ENCODE assay signal across 8 mouse cellular contexts in the genomic region with DNA sequence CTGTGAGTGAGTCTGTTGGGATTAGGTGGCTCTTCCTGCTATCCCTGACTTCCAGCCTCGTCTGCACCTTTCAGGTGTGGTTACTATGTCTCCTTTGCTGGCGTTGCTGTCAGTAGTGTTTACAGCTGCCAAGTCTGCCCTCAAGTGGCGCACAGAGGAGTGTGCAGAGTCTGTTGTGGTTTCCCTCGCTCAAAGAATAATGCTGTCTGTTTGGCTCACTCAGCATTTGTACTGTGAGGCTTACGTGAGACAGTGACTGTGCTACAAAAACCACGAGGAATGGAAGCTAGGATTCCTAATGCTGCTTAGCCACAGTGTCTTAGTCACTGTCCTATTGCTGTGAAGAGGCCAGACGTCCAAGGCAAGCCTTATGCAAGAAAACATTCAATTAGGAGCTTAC. TPM values are rescaled to one million over a fixed set of nuclear protein-coding genes. Genes with fewer than 3 reads are reported as not detected.
DNase-seq lines count a peak whose midpoint lies in the region; ATAC-seq and TF ChIP-seq lines count a peak whose summit lies in the region.

No protein-coding gene starts in this region.

- H3K36me3 ChIP-seq in heart, postnatal 0 days (replicated peaks; ENCODE audit: control insufficient read depth, insufficient read depth, low read length): peaks cover 13% of the 10 kb centered on the region; the same call in 1 of the 2 replicates
- peaks cover 89% of the 10 kb centered on the region for H3K36me3 ChIP-seq in limb, embryonic 10.5 days

- H3K9me3 ChIP-seq in heart, postnatal 0 days (replicated peaks; ENCODE audit: control insufficient read depth, low read length): no peaks in the 10 kb centered on the region
- no peaks in the 10 kb centered on the region for H3K9me3 ChIP-seq in limb, embryonic 10.5 days (replicated peaks)

- no peak for TF ChIP-seq POLR2A in lung, adult 2 months (IDR thresholded peaks at IDR 0.05; ENCODE audit: borderline replicate concordance, extremely low read depth, low read depth, low read length)

- no peak for TF ChIP-seq EP300 in heart, postnatal 0 days (IDR thresholded peaks at IDR 0.05; ENCODE audit: low read depth)

- peaks cover 22% of the 10 kb centered on the region for H3K4me1 ChIP-seq in heart, postnatal 0 days (ENCODE audit: control insufficient read depth, insufficient read depth)
- no peaks in the 10 kb centered on the region for H3K4me1 ChIP-seq in lung, adult 2 months (ENCODE audit: control insufficient read depth, insufficient read depth, low read length)
- peaks cover 12% of the 10 kb centered on the region for H3K4me1 ChIP-seq in limb, embryonic 10.5 days

- TF ChIP-seq CTCF in heart, postnatal 0 days (IDR thresholded peaks at IDR 0.05; ENCODE audit: low read depth): peak; percentile 57
- TF ChIP-seq CTCF in lung, adult 2 months (IDR thresholded peaks at IDR 0.05; ENCODE audit: insufficient read depth, low read length): peak; percentile 56

- no peak overlapping the region for H3K4me2 ChIP-seq in heart, postnatal 0 days (ENCODE audit: low read depth, low read length)

- DNase-seq in heart, postnatal 0 days (ENCODE audit: low spot score): peak; percentile 26
- no peak for DNase-seq in heart, adult 8-10 months (ENCODE audit: low spot score)
- peak; percentile 71 for DNase-seq in 3T3-L1 (ENCODE audit: low read depth, low spot score)
- DNase-seq in T-cell, adult 2 months (ENCODE audit: low spot score): peak; percentile 56
- DNase-seq in lung, adult 2 months: no peak
- no peak for DNase-seq in limb, embryonic 10.5 days (ENCODE audit: low spot score)
- DNase-seq in gastrocnemius, postnatal 10 days: no peak
- DNase-seq in ovary, postnatal 36 days (ENCODE audit: low spot score): no peak

- 61% methylated on average over 7 of the region's 7 CpGs for WGBS in heart, postnatal 0 days
- 58% methylated on average over 7 of the region's 7 CpGs for WGBS in lung, adult 2 months
- 84% methylated on average over 7 of the region's 7 CpGs for WGBS in limb, embryonic 10.5 days

- H3K4me3 ChIP-seq in heart, postnatal 0 days (ENCODE audit: low read depth, low read length): no peak overlapping the region
- no peak overlapping the region for H3K4me3 ChIP-seq in lung, adult 2 months (replicated peaks; ENCODE audit: extremely low read depth, low read depth, low read length)
- H3K4me3 ChIP-seq in limb, embryonic 10.5 days: no peak overlapping the region

- peak; percentile 63; the same call in 1 of the 2 replicates for ATAC-seq in heart, postnatal 0 days (ENCODE audit: insufficient read depth, low read depth)

- H3K27ac ChIP-seq in heart, postnatal 0 days (ENCODE audit: low read depth): no peak overlapping the region
- no peak overlapping the region for H3K27ac ChIP-seq in limb, embryonic 10.5 days

- no peak overlapping the region for H3K9ac ChIP-seq in heart, postnatal 0 days (replicated peaks; ENCODE audit: low read depth, low read length)

- H3K27me3 ChIP-seq in heart, postnatal 0 days (ENCODE audit: control insufficient read depth, insufficient read depth, low read length): no peaks in the 10 kb centered on the region
- H3K27me3 ChIP-seq in limb, embryonic 10.5 days (ENCODE audit: low read depth, poor library complexity, severe bottlenecking): no peaks in the 10 kb centered on the region

RNA-seq across cellular contexts. Expression of a gene that starts 7.1 kb away (rescaled TPM):
- total RNA-seq in heart, postnatal 0 days (2014; rRNA removed; ENCODE audit: low replicate concordance): 2.4 and 6.0 TPM in 2 replicates
- polyA plus RNA-seq in heart, postnatal 0 days (2015; fragmentation: Nextera tagmentation; extraction: Ambion mirVana): 3.0 and 4.0 TPM in 2 replicates
- under 1 TPM; 0.08 to 0.37 (median 0.14) TPM for total RNA-seq in heart, adult 8-10 months (2022)
- polyA plus RNA-seq in lung, adult 2 months (2012; rRNA removed): 0.41 and 0.70 TPM in 2 replicates
- 25.5 and 25.7 TPM in 2 replicates for polyA plus RNA-seq in limb, embryonic 10.5 days (2016; fragmentation: Nextera tagmentation; extraction: Ambion mirVana)
- 1 to 10 TPM; 1.7 to 2.0 TPM for total RNA-seq in gastrocnemius, postnatal 10 days (2021)

RNA-seq across cellular contexts. Expression of a gene that starts 29.2 kb away (rescaled TPM):
- total RNA-seq in heart, postnatal 0 days (2014; rRNA removed; ENCODE audit: low replicate concordance): 2.0 and 4.3 TPM in 2 replicates
- polyA plus RNA-seq in heart, postnatal 0 days (2015; fragmentation: Nextera tagmentation; extraction: Ambion mirVana): 1.6 and 1.7 TPM in 2 replicates
- 10 to 100 TPM; 14.2 to 19.7 (median 16.6) TPM for total RNA-seq in heart, adult 8-10 months (2022)
- 3.2 and 5.5 TPM in 2 replicates for polyA plus RNA-seq in lung, adult 2 months (2012; rRNA removed)
- polyA plus RNA-seq in limb, embryonic 10.5 days (2016; fragmentation: Nextera tagmentation; extraction: Ambion mirVana): 0.20 and 0.24 TPM in 2 replicates
- 1 to 10 TPM; 6.0 to 7.2 TPM for total RNA-seq in gastrocnemius, postnatal 10 days (2021)

RNA-seq across cellular contexts. Expression of a gene that starts 40.6 kb away (rescaled TPM):
- total RNA-seq in heart, postnatal 0 days (2014; rRNA removed; ENCODE audit: low replicate concordance): 0.58 TPM in 1 of 2 replicates, not detected in the other
- 0.04 and 0.12 TPM in 2 replicates for polyA plus RNA-seq in heart, postnatal 0 days (2015; fragmentation: Nextera tagmentation; extraction: Ambion mirVana)
- total RNA-seq in heart, adult 8-10 months (2022): under 1 TPM in 2 of 4 experiments, not detected in 2; 0.22 to 0.38 TPM
- 3.8 and 4.3 TPM in 2 replicates for polyA plus RNA-seq in lung, adult 2 months (2012; rRNA removed)
- 0.48 and 0.58 TPM in 2 replicates for polyA plus RNA-seq in limb, embryonic 10.5 days (2016; fragmentation: Nextera tagmentation; extraction: Ambion mirVana)
- under 1 TPM; 0.05 to 0.20 TPM for total RNA-seq in gastrocnemius, postnatal 10 days (2021)

RNA-seq across cellular contexts. Expression of a gene that starts 45.8 kb away (rescaled TPM):
- 122 and 178 TPM in 2 replicates for total RNA-seq in heart, postnatal 0 days (2014; rRNA removed; ENCODE audit: low replicate concordance)
- 123 and 132 TPM in 2 replicates for polyA plus RNA-seq in heart, postnatal 0 days (2015; fragmentation: Nextera tagmentation; extraction: Ambion mirVana)
- total RNA-seq in heart, adult 8-10 months (2022): 10 to 100 TPM; 80.9 to 93.8 (median 89.9) TPM
- 47.9 and 55.4 TPM in 2 replicates for polyA plus RNA-seq in lung, adult 2 months (2012; rRNA removed)
- polyA plus RNA-seq in limb, embryonic 10.5 days (2016; fragmentation: Nextera tagmentation; extraction: Ambion mirVana): 114 and 133 TPM in 2 replicates
- 10 to 100 TPM; 70.7 to 81.6 TPM for total RNA-seq in gastrocnemius, postnatal 10 days (2021)

RNA-seq across cellular contexts. Expression of a gene that starts 45.9 kb away (rescaled TPM):
- total RNA-seq in heart, postnatal 0 days (2014; rRNA removed; ENCODE audit: low replicate concordance): 103 and 144 TPM in 2 replicates
- 217 and 224 TPM in 2 replicates for polyA plus RNA-seq in heart, postnatal 0 days (2015; fragmentation: Nextera tagmentation; extraction: Ambion mirVana)
- total RNA-seq in heart, adult 8-10 months (2022): 10 to 100 TPM; 36.7 to 52.6 (median 46.8) TPM
- polyA plus RNA-seq in lung, adult 2 months (2012; rRNA removed): 109 and 123 TPM in 2 replicates
- polyA plus RNA-seq in limb, embryonic 10.5 days (2016; fragmentation: Nextera tagmentation; extraction: Ambion mirVana): 190 and 226 TPM in 2 replicates
- total RNA-seq in gastrocnemius, postnatal 10 days (2021): 10 to 100 TPM; 30.2 to 32.3 TPM

Comparison
In these comparisons a context has a peak if more than half of its experiments do, and no peak if none do; other contexts are left out.
1. DNase-seq: peak in heart, postnatal 0 days (single experiment), 3T3-L1 (single experiment) and T-cell, adult 2 months (single experiment); none in heart, adult 8-10 months (single experiment), lung, adult 2 months (single experiment), limb, embryonic 10.5 days (single experiment), gastrocnemius, postnatal 10 days (single experiment) and ovary, postnatal 36 days (single experiment).